Mouse (Mus musculus): ENCODE measurements around the gene Clstn1. TPM values are rescaled to one million over a fixed set of nuclear protein-coding genes. Genes with fewer than 3 reads are reported as not detected.

Clstn1 gene
- polyA plus RNA-seq, 1 experiment = 407 TPM

- Histone ChIP-seq H3K27ac (ENCODE audit: insufficient read depth, low read length) (no peak overlapping the region), H3K4me1 (ENCODE audit: control insufficient read depth, insufficient read depth, low read length) (peaks cover 20% of the 10 kb centered on the region), H3K4me3 (ENCODE audit: insufficient read depth, low read length) (no peak overlapping the region)
- no peak for TF ChIP-seq POLR2A (IDR thresholded peaks at IDR 0.05; ENCODE audit: extremely low read depth, insufficient read depth, low read length)
- no peak for TF ChIP-seq CTCF (IDR thresholded peaks at IDR 0.05; ENCODE audit: extremely low read depth, insufficient read depth, low read length)
Observed at GRCm38 (mm10) chr4:149574391-149574821, 11.9 kb upstream of the Clstn1 start.

DNA sequence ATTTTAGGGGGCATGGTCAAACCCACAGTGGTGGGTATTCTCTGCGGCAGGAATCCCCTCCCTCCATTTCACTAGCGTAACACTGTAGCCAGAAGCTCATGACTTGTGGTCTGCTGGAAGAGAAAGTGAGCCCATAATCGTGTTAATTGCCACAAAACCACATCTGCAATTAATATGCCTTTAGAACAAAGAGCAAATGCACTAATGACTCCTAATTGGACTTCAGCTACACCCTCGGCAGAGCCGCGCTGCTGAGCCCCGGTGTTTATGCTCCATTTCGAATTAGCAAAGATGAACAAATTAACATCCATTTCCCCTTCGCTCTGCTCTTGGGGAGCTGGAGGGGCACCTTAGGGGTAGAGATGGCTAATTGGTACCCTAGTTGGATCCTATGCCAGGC, 10.2 kb upstream of the Clstn1 start:
- TF ChIP-seq CTCF (IDR thresholded peaks at IDR 0.05; ENCODE audit: extremely low read depth, insufficient read depth, low read length) (no peak), POLR2A (IDR thresholded peaks at IDR 0.05; ENCODE audit: extremely low read depth, insufficient read depth, low read length) (no peak)
- no peak overlapping the region for H3K4me3 ChIP-seq (ENCODE audit: insufficient read depth, low read length)
- peaks cover 16% of the 10 kb centered on the region for H3K4me1 ChIP-seq (ENCODE audit: control insufficient read depth, insufficient read depth, low read length)
- no peak overlapping the region for H3K27ac ChIP-seq (ENCODE audit: insufficient read depth, low read length)

DNA sequence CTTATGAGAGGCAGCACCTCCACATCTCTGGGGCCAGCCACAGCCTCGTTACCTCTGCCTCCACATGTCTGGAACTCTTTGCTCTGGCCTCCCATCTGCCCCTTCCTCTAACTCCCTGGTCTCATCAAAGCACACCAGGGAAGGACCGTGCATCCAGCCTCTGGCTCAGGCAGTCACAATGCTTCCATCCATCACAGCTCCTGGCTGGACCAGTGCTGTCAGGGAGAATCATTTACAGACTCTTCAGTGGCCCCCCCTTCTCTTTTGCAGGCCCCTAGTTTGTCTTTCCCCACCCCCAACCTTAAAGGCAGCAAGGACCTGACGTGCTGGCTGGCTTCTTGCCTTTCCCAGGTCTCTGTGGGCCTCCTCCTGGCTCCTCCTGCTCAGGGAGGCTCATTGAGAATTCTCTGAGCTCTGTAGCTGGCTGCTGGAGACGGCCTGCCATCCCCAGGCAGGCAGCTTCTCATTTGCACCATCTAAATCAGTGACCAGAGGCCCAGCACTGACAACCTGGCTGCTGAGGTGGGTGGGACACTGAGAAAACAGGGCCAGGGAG, 9.2 kb upstream of the Clstn1 start:
- Histone ChIP-seq H3K4me3 (ENCODE audit: insufficient read depth, low read length) (no peak overlapping the region), H3K4me1 (ENCODE audit: control insufficient read depth, insufficient read depth, low read length) (peaks cover 12% of the 10 kb centered on the region), H3K27ac (ENCODE audit: insufficient read depth, low read length) (no peak overlapping the region)
- TF ChIP-seq CTCF (IDR thresholded peaks at IDR 0.05; ENCODE audit: extremely low read depth, insufficient read depth, low read length) = no peak
- TF ChIP-seq POLR2A (IDR thresholded peaks at IDR 0.05; ENCODE audit: extremely low read depth, insufficient read depth, low read length) = no peak

DNA sequence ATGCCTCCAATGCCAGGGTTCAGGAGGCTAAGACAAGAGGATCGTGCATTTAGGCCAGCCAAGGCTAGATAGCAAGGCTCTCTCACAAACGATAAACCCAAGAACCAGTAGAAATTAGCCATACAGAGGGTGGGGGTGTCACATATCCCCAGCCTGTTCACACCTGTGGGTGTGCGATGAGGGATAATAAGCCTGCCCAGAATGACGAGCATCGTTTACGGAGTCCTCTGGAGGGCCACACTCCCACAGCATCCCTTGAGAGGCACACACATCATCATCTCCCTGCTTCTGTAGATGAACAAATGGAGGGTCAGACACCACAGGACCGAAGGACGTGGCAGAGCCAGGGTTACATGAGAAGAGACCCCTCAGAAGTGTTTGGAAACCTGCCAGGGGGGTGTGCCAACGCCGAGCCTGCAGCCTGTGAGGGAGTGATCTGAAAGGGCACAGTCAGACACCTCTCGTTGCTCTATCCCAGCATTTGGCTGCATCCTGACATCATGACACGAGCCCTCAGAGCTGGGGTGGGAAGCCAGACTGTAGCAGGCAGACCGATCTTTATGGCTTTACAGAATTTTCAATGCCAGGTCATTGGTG, 8.1 kb upstream of the Clstn1 start:
- TF ChIP-seq CTCF (IDR thresholded peaks at IDR 0.05; ENCODE audit: extremely low read depth, insufficient read depth, low read length) (no peak), POLR2A (IDR thresholded peaks at IDR 0.05; ENCODE audit: extremely low read depth, insufficient read depth, low read length) (no peak)
- Histone ChIP-seq H3K4me1 (ENCODE audit: control insufficient read depth, insufficient read depth, low read length) (peaks cover 12% of the 10 kb centered on the region), H3K27ac (ENCODE audit: insufficient read depth, low read length) (no peak overlapping the region), H3K4me3 (ENCODE audit: insufficient read depth, low read length) (no peak overlapping the region)

DNA sequence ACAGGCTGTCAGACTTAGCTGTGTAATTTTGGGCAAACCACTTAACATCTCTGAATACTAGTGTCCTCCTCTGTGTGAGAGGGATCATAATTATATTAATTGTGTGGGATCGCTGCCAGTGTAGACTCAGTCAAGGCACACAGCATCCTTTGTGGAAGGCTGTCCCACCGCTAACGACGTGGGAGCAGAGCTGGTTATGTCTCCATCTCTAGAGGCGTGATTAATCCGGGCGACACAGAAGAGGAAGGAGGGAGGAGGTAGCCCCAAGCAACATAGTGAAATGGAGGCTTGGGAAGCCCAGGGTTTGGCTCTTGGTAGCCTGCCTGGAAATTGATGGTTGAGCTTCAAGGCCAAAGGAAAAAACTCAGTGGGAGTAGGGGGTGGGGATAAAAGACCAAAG, 7.4 kb upstream of the Clstn1 start:
- no peak for TF ChIP-seq POLR2A (IDR thresholded peaks at IDR 0.05; ENCODE audit: extremely low read depth, insufficient read depth, low read length)
- no peak for TF ChIP-seq CTCF (IDR thresholded peaks at IDR 0.05; ENCODE audit: extremely low read depth, insufficient read depth, low read length)
- Histone ChIP-seq H3K27ac (ENCODE audit: insufficient read depth, low read length) (no peak overlapping the region), H3K4me3 (ENCODE audit: insufficient read depth, low read length) (no peak overlapping the region), H3K4me1 (ENCODE audit: control insufficient read depth, insufficient read depth, low read length) (peaks cover 12% of the 10 kb centered on the region)

- Histone ChIP-seq H3K27ac (ENCODE audit: insufficient read depth, low read length) (no peak overlapping the region), H3K4me1 (ENCODE audit: control insufficient read depth, insufficient read depth, low read length) (peaks cover 3% of the 10 kb centered on the region; the same call in 1 of the 2 replicates), H3K4me3 (ENCODE audit: insufficient read depth, low read length) (peak overlapping the region; percentile 99; the same call in 1 of the 2 replicates)
- TF ChIP-seq POLR2A (IDR thresholded peaks at IDR 0.05; ENCODE audit: extremely low read depth, insufficient read depth, low read length) (no peak), CTCF (IDR thresholded peaks at IDR 0.05; ENCODE audit: extremely low read depth, insufficient read depth, low read length) (no peak)
Observed at GRCm38 (mm10) chr4:149585236-149585635, 1.0 kb upstream of the Clstn1 start.

DNA sequence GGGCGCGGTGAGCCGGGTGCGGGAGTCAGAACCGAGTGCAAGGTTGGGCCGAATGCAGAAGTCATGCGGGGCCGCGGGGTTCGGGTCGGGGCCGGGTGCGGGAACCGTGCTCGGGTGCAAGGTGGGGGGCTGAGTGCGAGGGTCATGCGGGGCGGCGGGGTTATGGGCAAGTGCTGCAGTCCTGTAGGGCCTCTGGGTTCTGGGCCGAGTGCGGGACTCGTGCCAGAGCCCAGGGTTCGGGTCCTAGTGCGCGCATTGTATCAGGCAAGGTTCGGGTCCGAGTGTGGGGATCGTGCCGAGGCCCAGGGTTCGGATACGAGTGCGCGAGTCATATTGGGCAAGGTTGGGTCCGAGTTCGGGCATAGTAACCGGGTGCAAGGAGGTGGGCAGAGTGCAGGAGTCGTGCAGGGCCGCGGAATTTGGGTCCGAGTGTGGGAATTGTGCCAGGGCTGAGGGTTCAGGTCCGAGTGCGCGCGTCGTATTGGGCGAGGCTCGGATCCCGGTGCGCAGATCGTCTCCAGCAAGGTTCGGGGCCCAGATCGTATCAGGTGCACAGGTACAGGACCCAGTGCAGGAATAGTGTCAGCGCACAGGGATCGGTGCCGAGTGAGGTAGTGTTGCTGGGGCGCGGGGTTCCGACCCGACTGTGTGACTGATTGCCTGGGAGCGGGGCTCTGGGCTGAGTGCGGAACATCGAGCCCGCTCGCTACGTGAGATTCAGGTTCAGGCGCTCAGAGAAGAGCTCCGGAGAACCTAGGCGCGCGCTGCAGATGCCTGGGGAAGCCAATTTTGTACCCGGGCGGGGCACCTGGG, 721 bp downstream of the Clstn1 start:
- Histone ChIP-seq H3K27ac (ENCODE audit: insufficient read depth, low read length) (peak overlapping the region; percentile 97), H3K4me3 (ENCODE audit: insufficient read depth, low read length) (peak overlapping the region; percentile 99), H3K4me1 (ENCODE audit: control insufficient read depth, insufficient read depth, low read length) (peaks cover 4% of the 10 kb centered on the region; the same call in 1 of the 2 replicates)
- TF ChIP-seq CTCF (IDR thresholded peaks at IDR 0.05; ENCODE audit: extremely low read depth, insufficient read depth, low read length) = no peak
- no peak for TF ChIP-seq POLR2A (IDR thresholded peaks at IDR 0.05; ENCODE audit: extremely low read depth, insufficient read depth, low read length)

DNA sequence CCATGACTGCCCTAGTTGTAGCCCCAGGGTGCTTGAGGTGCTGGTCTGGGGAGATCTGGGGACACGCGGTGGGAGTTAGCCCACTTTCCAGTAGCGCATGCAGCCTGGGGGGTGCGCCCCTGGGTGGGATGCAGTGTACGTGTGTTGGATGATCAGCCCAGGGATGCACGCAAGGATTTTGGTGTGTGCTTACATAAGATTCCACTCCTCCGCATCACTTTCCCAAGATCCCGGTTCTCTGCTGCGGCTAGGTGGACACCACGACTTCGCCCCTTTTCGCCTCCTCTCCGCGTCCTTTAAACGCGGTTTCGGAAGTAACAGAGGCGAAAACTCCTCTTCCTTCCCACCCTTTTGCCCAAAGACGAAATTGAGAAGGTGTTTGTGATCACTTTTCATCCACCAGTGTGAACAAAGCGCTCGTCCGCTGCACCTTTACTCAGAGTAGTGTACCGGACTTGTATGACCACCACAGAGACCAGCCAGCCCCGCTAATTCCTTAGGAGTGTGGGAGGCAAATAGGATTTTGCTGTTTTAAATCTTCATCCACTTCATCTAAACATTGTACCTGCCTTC, 1.4 kb downstream of the Clstn1 start:
- Histone ChIP-seq H3K4me3 (ENCODE audit: insufficient read depth, low read length) (peak overlapping the region; percentile 99), H3K4me1 (ENCODE audit: control insufficient read depth, insufficient read depth, low read length) (peaks cover 6% of the 10 kb centered on the region; the same call in 1 of the 2 replicates)

GRCm38 (mm10) chr4:149590200-149590599, 3.9 kb downstream of the Clstn1 start:
- TF ChIP-seq POLR2A (IDR thresholded peaks at IDR 0.05; ENCODE audit: extremely low read depth, insufficient read depth, low read length) (no peak), CTCF (IDR thresholded peaks at IDR 0.05; ENCODE audit: extremely low read depth, insufficient read depth, low read length) (no peak)
- no peak overlapping the region for H3K4me3 ChIP-seq (ENCODE audit: insufficient read depth, low read length)
- peaks cover 7% of the 10 kb centered on the region; the same call in 1 of the 2 replicates for H3K4me1 ChIP-seq (ENCODE audit: control insufficient read depth, insufficient read depth, low read length)
- no peak overlapping the region for H3K27ac ChIP-seq (ENCODE audit: insufficient read depth, low read length)

More for the DNA sequence above, 1.4 kb downstream of the Clstn1 start:
- H3K27ac ChIP-seq (ENCODE audit: insufficient read depth, low read length) = peak overlapping the region; percentile 97
- TF ChIP-seq POLR2A (IDR thresholded peaks at IDR 0.05; ENCODE audit: extremely low read depth, insufficient read depth, low read length) (peak; percentile 81), CTCF (IDR thresholded peaks at IDR 0.05; ENCODE audit: extremely low read depth, insufficient read depth, low read length) (no peak)
